Mouse (Mus musculus): ENCODE results near the gene Cops6.

- TF ChIP-seq CTCF (IDR thresholded peaks at IDR 0.05; ENCODE audit: control insufficient read depth, insufficient read depth, insufficient replicate concordance, low read depth, low read length) = no peak
- TF ChIP-seq POLR2A (IDR thresholded peaks at IDR 0.05; ENCODE audit: control insufficient read depth, low read depth, low read length) = no peak
Observed at GRCm38 (mm10) chr5:138118041-138118440, 42.8 kb upstream of the Cops6 start.

Measured in testis, adult 2 months (tissue).